Mouse (Mus musculus) ES-Bruce4 (cell line): ENCODE results near the gene Tmem104. TPM values are rescaled to one million over a fixed set of nuclear protein-coding genes. Genes with fewer than 3 reads are reported as not detected.

ENCODE experiments used
- H3K27ac ChIP-seq: 2 replicates; pipeline ENCODE4 v1.5.1; 2012; ENCODE audit warnings: low read length, inconsistent platforms; ENCODE audit not compliant: insufficient read depth
- H3K27me3 ChIP-seq: 2 replicates; pipeline ENCODE4 v1.6.1; 2012; ENCODE audit warnings: mild to moderate bottlenecking, low read length, inconsistent platforms; ENCODE audit not compliant: control insufficient read depth, poor library complexity, insufficient read depth, severe bottlenecking
- H3K36me3 ChIP-seq: 2 replicates; pipeline ENCODE4 v1.6.1; 2012; ENCODE audit warnings: inconsistent platforms, mild to moderate bottlenecking, low read length, moderate library complexity; ENCODE audit not compliant: control insufficient read depth, poor library complexity, insufficient read depth, severe bottlenecking
- H3K4me1 ChIP-seq: one replicate; pipeline ENCODE4 v1.8.1; 2011; ENCODE audit warnings: low read length; ENCODE audit not compliant: control insufficient read depth, insufficient read depth
- H3K4me3 ChIP-seq: 2 replicates; pipeline ENCODE4 v1.5.1; 2011; ENCODE audit warnings: low read depth, mild to moderate bottlenecking, low read length
- H3K9ac ChIP-seq: 2 replicates; pipeline ENCODE4 v1.6.1; 2012; ENCODE audit warnings: low read depth, mild to moderate bottlenecking, inconsistent platforms; ENCODE audit not compliant: poor library complexity, severe bottlenecking
- H3K9me3 ChIP-seq: replicated peaks from 2 replicates; pipeline ENCODE4 v1.6.1; 2012; ENCODE audit warnings: mild to moderate bottlenecking, low read length, inconsistent platforms; ENCODE audit not compliant: control insufficient read depth, poor library complexity, insufficient read depth, severe bottlenecking
- CTCF ChIP-seq: IDR thresholded peaks from one replicate; pipeline ENCODE4 v1.8.1; 2011; ENCODE audit warnings: low read depth, low read length
- EP300 ChIP-seq: IDR thresholded peaks from 2 replicates; pipeline ENCODE4 v1.6.1; 2011; ENCODE audit warnings: low read depth, low read length; ENCODE audit not compliant: insufficient read depth
- POLR2A ChIP-seq: IDR thresholded peaks from one replicate; pipeline ENCODE4 v1.8.1; 2011; ENCODE audit warnings: low read length; ENCODE audit not compliant: insufficient read depth
- polyA plus RNA-seq: library from polyadenylated mRNA; stranded (reverse); fragments of >200 nt; gene quantifications from 2 replicates; pipeline ENCODE4 v1.2.4, GENCODE M21; 2011; ENCODE audit warnings: low read depth; ENCODE audit not compliant: missing spikeins, insufficient read depth, insufficient read length

Gene Tmem104
- polyA plus RNA-seq, 1 experiment = 8.0 TPM

GRCm38 (mm10) chr11:115283891-115284620, 96.8 kb downstream of the Tmem104 start:
- H3K4me3 ChIP-seq = no peak overlapping the region
- no peaks in the 10 kb centered on the region for H3K9me3 ChIP-seq
- H3K27ac ChIP-seq = no peak overlapping the region
- peaks cover 2% of the 10 kb centered on the region for H3K4me1 ChIP-seq
- TF ChIP-seq CTCF (no peak), EP300 (no peak), POLR2A (no peak)
- no peaks in the 10 kb centered on the region for H3K27me3 ChIP-seq
- H3K9ac ChIP-seq = no peak overlapping the region
- H3K36me3 ChIP-seq = no peaks in the 10 kb centered on the region

GRCm38 (mm10) chr11:115285282-115285681, 98.0 kb downstream of the Tmem104 start:
- Histone ChIP-seq H3K4me1 (peaks cover 2% of the 10 kb centered on the region), H3K9me3 (no peaks in the 10 kb centered on the region), H3K9ac (no peak overlapping the region), H3K27ac (no peak overlapping the region), H3K27me3 (no peaks in the 10 kb centered on the region), H3K4me3 (no peak overlapping the region), H3K36me3 (no peaks in the 10 kb centered on the region)
- TF ChIP-seq POLR2A = no peak
- no peak for TF ChIP-seq EP300
- TF ChIP-seq CTCF = no peak

DNA sequence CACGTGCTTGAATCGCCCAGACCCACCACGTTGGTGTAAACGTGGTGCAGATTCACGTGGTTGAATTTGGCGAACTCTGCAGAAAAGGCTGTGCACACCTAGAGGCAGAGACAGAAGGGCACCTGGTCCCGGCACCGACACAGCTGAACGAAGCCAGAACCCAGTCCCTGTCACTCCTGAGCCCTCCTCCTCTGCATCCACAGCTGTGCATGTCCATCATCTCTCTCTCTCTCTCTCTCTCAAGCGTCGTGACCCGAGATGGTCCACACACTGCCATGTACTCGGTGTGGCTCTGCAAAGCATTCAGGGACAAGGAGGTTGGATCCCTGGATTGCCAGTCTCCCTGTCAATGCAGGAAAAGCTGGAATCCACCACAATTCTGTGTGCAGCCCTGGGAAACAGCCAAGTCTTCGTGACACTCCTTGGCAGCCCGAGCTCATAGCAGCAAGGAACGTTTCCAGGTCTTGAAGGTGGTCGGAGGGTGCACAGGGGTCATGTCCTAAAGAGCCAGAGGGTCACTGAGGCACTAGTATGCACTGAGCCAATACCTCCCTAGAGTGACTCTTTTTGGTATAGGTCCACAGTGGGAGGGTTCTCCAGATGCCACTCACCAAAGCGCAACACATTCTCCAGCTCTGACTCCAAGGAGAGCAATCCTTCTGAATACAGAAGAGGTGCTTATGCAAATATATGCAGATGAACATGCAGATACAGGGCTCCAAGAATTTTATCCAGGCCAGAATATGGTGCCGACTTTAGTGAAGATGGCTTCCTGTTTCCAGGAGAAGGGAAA, 99.1 kb downstream of the Tmem104 start:
- H3K4me3 ChIP-seq = no peak overlapping the region
- no peak overlapping the region for H3K9ac ChIP-seq
- no peaks in the 10 kb centered on the region for H3K9me3 ChIP-seq
- no peaks in the 10 kb centered on the region for H3K36me3 ChIP-seq
- H3K4me1 ChIP-seq = peaks cover 4% of the 10 kb centered on the region
- no peak overlapping the region for H3K27ac ChIP-seq
- no peaks in the 10 kb centered on the region for H3K27me3 ChIP-seq
- TF ChIP-seq POLR2A = no peak
- no peak for TF ChIP-seq CTCF

DNA sequence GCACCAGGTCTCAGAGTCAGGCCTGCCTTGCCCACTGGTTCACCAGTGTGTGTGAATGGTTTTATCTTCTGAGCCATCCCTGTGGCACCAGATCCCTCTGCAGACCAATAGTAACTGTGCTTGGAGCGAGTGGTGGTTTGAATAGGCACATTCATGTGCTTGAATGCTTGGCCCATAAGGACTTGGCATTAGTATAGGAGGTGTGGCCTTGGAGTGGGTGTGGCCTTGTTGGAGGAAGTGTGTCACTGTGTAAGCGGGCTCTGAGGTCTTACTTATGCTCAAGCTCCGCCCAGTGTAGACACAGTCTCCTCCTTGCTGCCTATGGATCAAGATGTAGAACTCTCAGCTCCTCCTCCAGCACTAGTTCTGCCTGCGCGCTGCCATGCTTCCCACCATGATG, 100.1 kb downstream of the Tmem104 start:
- H3K4me3 ChIP-seq = no peak overlapping the region
- H3K9me3 ChIP-seq = no peaks in the 10 kb centered on the region
- peak overlapping the region; percentile 10; the same call in 1 of the 2 replicates for H3K27ac ChIP-seq
- H3K9ac ChIP-seq = no peak overlapping the region
- peaks cover 6% of the 10 kb centered on the region for H3K4me1 ChIP-seq
- no peaks in the 10 kb centered on the region for H3K36me3 ChIP-seq
- TF ChIP-seq EP300 (no peak), POLR2A (no peak), CTCF (no peak)
- H3K27me3 ChIP-seq = no peaks in the 10 kb centered on the region

- H3K4me3 ChIP-seq = no peak overlapping the region
- no peaks in the 10 kb centered on the region for H3K36me3 ChIP-seq
- H3K27me3 ChIP-seq = no peaks in the 10 kb centered on the region
- H3K27ac ChIP-seq = no peak overlapping the region
- no peaks in the 10 kb centered on the region for H3K9me3 ChIP-seq
- H3K9ac ChIP-seq = no peak overlapping the region
- peaks cover 7% of the 10 kb centered on the region for H3K4me1 ChIP-seq
- TF ChIP-seq EP300 (no peak), POLR2A (no peak), CTCF (no peak)
Observed at GRCm38 (mm10) chr11:115288305-115288704, 101.0 kb downstream of the Tmem104 start.

DNA sequence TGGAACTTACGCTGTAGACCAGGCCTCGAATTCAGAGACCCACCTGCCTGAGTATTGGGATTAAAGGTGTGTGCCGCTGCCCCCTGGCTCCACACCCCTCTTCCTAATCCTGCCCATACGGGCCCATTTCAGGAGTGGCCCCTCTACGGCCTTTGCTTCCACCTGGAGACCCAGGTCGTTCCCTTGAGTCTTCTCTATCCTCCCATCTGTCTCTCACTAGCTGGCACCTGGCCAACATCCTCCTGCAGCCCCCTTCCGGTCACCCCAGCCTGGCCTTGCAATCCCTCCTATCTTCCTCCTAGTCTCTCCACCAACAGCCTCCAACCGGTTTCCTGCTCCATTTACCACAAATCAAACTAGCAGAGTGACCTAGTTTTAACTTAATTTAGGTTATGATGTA, 102.6 kb downstream of the Tmem104 start:
- Histone ChIP-seq H3K4me1 (peaks cover 12% of the 10 kb centered on the region), H3K9me3 (no peaks in the 10 kb centered on the region), H3K9ac (no peak overlapping the region), H3K4me3 (no peak overlapping the region), H3K27me3 (no peaks in the 10 kb centered on the region), H3K27ac (no peak overlapping the region), H3K36me3 (no peaks in the 10 kb centered on the region)
- TF ChIP-seq CTCF = no peak
- TF ChIP-seq POLR2A = no peak
- TF ChIP-seq EP300 = no peak
